Mouse (Mus musculus) spleen, adult 2 months (tissue): ENCODE measurements around the gene Exoc2. TPM values are rescaled to one million over a fixed set of nuclear protein-coding genes. Genes with fewer than 3 reads are reported as not detected.

Experiments used
- DNase-seq, 2 experiments: peaks; one replicate each; pipeline versions ENCODE4 v3.0.0 to v3.0.0-alpha.2; 2012 to 2021; ENCODE audit warnings: low spot score in 2 of 2, low read depth in 1 of 2
- H3K27ac ChIP-seq: fragments of 200-500 bp; 2 replicates; pipeline ENCODE4 v1.5.1; 2012; ENCODE audit warnings: low read length, inconsistent platforms; ENCODE audit not compliant: insufficient read depth
- H3K27me3 ChIP-seq: fragments of 200-500 bp; 2 replicates; pipeline ENCODE4 v1.6.1; 2012; ENCODE audit warnings: mild to moderate bottlenecking, moderate library complexity, low read length, inconsistent platforms; ENCODE audit not compliant: control insufficient read depth, insufficient read depth
- H3K36me3 ChIP-seq: fragments of 200-500 bp; 2 replicates; pipeline ENCODE4 v1.6.1; 2012; ENCODE audit warnings: mild to moderate bottlenecking, low read length, inconsistent platforms; ENCODE audit not compliant: control insufficient read depth, insufficient read depth
- H3K4me1 ChIP-seq: fragments of 200-500 bp; 2 replicates; pipeline ENCODE4 v1.6.1; 2011; ENCODE audit warnings: inconsistent platforms; ENCODE audit not compliant: control insufficient read depth, insufficient read depth, insufficient read length
- H3K4me3 ChIP-seq: fragments of 200-500 bp; 2 replicates; pipeline ENCODE4 v1.5.1; 2011; ENCODE audit warnings: mild to moderate bottlenecking, inconsistent platforms; ENCODE audit not compliant: insufficient read depth, insufficient read length; ENCODE audit errors: extremely low read depth
- CTCF ChIP-seq: fragments of 200-500 bp; IDR thresholded peaks from 2 replicates; pipeline ENCODE4 v1.5.1; 2011; ENCODE audit warnings: mild to moderate bottlenecking, inconsistent platforms; ENCODE audit not compliant: insufficient read depth, insufficient read length, insufficient replicate concordance; ENCODE audit errors: extremely low read depth
- POLR2A ChIP-seq: fragments of 200-500 bp; IDR thresholded peaks from 2 replicates; pipeline ENCODE4 v1.6.1; 2011; ENCODE audit warnings: low read depth, low read length, inconsistent platforms
- WGBS: fragments of 180-500 bp; shearing (Covaris S2); methylation state at CpG from one replicate; pipeline ENCODE4 v1.1.7; 2018; 5-methylcytosine and 5-hydroxymethylcytosine counted together
- polyA plus RNA-seq: library from polyadenylated mRNA; depleted of rRNA; stranded (reverse); fragments of >200 nt; gene quantifications from 2 replicates; pipeline ENCODE4 v1.2.3, GENCODE M21; 2012

Gene Exoc2
- polyA plus RNA-seq, 1 experiment = 8.1 TPM

GRCm38 (mm10) chr13:30787036-30787320 is 186.9 kb downstream of the Exoc2 start:
- no peak for TF ChIP-seq CTCF
- 94% methylated on average over 2 of the region's 2 CpGs for WGBS
- no peak for DNase-seq
- Histone ChIP-seq H3K4me3 (no peak overlapping the region), H3K36me3 (no peaks in the 10 kb centered on the region), H3K4me1 (peaks cover 24% of the 10 kb centered on the region; the same call in 1 of the 2 replicates), H3K27ac (0 out of 2 replicates have a peak overlapping the region, but pooled peaks have one; percentile 50), H3K27me3 (no peaks in the 10 kb centered on the region)

GRCm38 (mm10) chr13:30786235-30787035 is 187.5 kb downstream of the Exoc2 start:
- no peak for TF ChIP-seq POLR2A
- no peak for TF ChIP-seq CTCF
- peak; percentile 72 to 90 for DNase-seq
- Histone ChIP-seq H3K4me1 (peaks cover 21% of the 10 kb centered on the region; the same call in 1 of the 2 replicates), H3K27me3 (no peaks in the 10 kb centered on the region), H3K27ac (peak overlapping the region; percentile 50), H3K36me3 (no peaks in the 10 kb centered on the region), H3K4me3 (no peak overlapping the region)
- 8% methylated on average over 5 of the region's 5 CpGs for WGBS

- DNase-seq = no peak
- H3K4me3 ChIP-seq = no peak overlapping the region
- no peak overlapping the region for H3K27ac ChIP-seq
- WGBS = 58% methylated on average over 4 of the region's 4 CpGs
- TF ChIP-seq CTCF (no peak), POLR2A (no peak)
- no peaks in the 10 kb centered on the region for H3K27me3 ChIP-seq
- H3K4me1 ChIP-seq = peaks cover 21% of the 10 kb centered on the region; the same call in 1 of the 2 replicates
- no peaks in the 10 kb centered on the region for H3K36me3 ChIP-seq
Measured at GRCm38 (mm10) chr13:30785423-30786040, 188.4 kb downstream of the Exoc2 start.

- DNase-seq = no peak
- H3K27me3 ChIP-seq = no peaks in the 10 kb centered on the region
- peaks cover 17% of the 10 kb centered on the region; the same call in 1 of the 2 replicates for H3K4me1 ChIP-seq
- no peak for TF ChIP-seq POLR2A
- no peak for TF ChIP-seq CTCF
- H3K36me3 ChIP-seq = no peaks in the 10 kb centered on the region
- 88% methylated on average over 8 of the region's 8 CpGs for WGBS
- H3K27ac ChIP-seq = no peak overlapping the region
- H3K4me3 ChIP-seq = no peak overlapping the region
Measured at GRCm38 (mm10) chr13:30782419-30782818, 191.5 kb downstream of the Exoc2 start.

- DNase-seq = no peak
- Histone ChIP-seq H3K36me3 (no peaks in the 10 kb centered on the region), H3K27me3 (no peaks in the 10 kb centered on the region), H3K4me3 (no peak overlapping the region), H3K27ac (no peak overlapping the region), H3K4me1 (peaks cover 14% of the 10 kb centered on the region; the same call in 1 of the 2 replicates)
- TF ChIP-seq POLR2A (no peak), CTCF (no peak)
- WGBS = 67% methylated on average over 2 of the region's 2 CpGs
Measured at GRCm38 (mm10) chr13:30781905-30782304, 192.0 kb downstream of the Exoc2 start.

GRCm38 (mm10) chr13:30777678-30778179 is 196.2 kb downstream of the Exoc2 start:
- Histone ChIP-seq H3K4me3 (no peak overlapping the region), H3K36me3 (no peaks in the 10 kb centered on the region), H3K27ac (no peak overlapping the region), H3K4me1 (no peaks in the 10 kb centered on the region), H3K27me3 (no peaks in the 10 kb centered on the region)
- WGBS = 60% methylated on average over 11 of the region's 11 CpGs
- DNase-seq = no peak
- TF ChIP-seq CTCF (no peak), POLR2A (no peak)
